Mouse (Mus musculus): ENCODE data around the gene Eqtn. TPM values are rescaled to one million over a fixed set of nuclear protein-coding genes. Genes with fewer than 3 reads are reported as not detected.

Gene Eqtn
- total RNA-seq (2012; rRNA removed), result 0.21 and 0.36 TPM in 2 replicates

DNA sequence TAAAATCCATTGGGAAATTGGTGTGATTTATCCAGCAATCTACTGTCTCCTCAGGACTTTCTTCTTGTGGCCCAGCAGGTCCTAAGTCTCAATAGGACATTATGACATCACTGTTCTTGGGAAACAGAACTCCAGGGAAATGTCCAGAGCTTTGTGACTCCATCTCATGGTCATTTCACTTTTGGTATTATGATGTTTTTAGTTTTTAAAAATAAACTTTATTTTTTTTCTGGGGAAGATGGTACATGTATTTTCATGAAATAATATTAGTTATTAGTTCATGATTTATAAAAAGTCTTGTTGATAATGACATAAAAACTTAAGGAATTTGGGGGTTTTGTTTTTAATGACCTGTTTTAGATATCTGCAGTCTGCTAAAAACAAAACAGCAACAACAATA lies at the start of gene Eqtn:
TSS of gene Eqtn (minus strand) at position 101 of the 400 bp plus-strand sequence.
- Histone ChIP-seq H3K27ac (ENCODE audit: insufficient read depth, low read depth, low read length, poor library complexity, severe bottlenecking) (no peak within 1 kb of the TSS), H3K36me3 (ENCODE audit: control insufficient read depth, insufficient read depth, low read length, poor library complexity, severe bottlenecking) (no peaks in the 10 kb centered on the region), H3K9ac (ENCODE audit: insufficient read depth, low read depth, low read length, poor library complexity, severe bottlenecking) (no peak within 1 kb of the TSS), H3K9me3 (ENCODE audit: control insufficient read depth, insufficient read depth, low read depth, low read length) (no peaks in the 10 kb centered on the region), H3K4me3 (ENCODE audit: insufficient read depth in 1 of 2, low read depth in 1 of 2, low read length in 2 of 2, poor library complexity in 1 of 2, severe bottlenecking in 1 of 2) (no peak within 1 kb of the TSS), H3K4me1 (ENCODE audit: control insufficient read depth in 2 of 2, insufficient read depth in 2 of 2, low read length in 2 of 2, poor library complexity in 1 of 2) (no peaks in the 10 kb centered on the region)
- in situ Hi-C loops (cut with MboI; ENCODE audit: low sequenced_read_pairs in 2 of 2, unreplicated experiment in 2 of 2), result no loop called here
- TF ChIP-seq ZC3H11A (IDR thresholded peaks at IDR 0.05; ENCODE audit: borderline replicate concordance, low read depth, low read length) (no peak), ZNF384 (IDR thresholded peaks at IDR 0.05; ENCODE audit: low read depth, low read length) (no peak), MAFK (IDR thresholded peaks at IDR 0.05; ENCODE audit: insufficient read depth, low read depth, low read length) (no peak), HCFC1 (IDR thresholded peaks at IDR 0.05; ENCODE audit: borderline replicate concordance, insufficient read depth, low read length) (no peak), CHD2 (IDR thresholded peaks at IDR 0.05; ENCODE audit: low read depth, low read length) (no peak)
- DNase-seq (ENCODE audit: low read depth, low spot score), result no peak

DNA sequence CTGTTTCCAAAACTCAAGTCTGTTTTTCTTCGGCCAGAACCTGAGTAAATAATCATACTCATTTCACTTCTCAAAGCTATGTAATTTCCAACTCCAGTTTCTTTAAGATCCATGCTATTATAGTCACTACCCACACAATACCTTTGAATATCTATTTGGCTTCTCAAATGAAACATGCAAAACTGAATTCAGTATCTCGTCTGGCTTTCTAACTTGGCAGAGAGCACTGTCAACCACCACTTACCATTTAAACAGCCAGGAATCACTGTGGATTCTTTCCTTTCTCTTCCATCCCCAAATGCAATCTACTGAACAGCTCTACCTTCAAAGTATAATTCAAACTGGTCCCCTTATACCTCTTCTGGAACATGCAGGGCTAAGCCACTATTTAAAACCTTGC lies 44.7 kb upstream of the Eqtn start:
- no peak for DNase-seq (ENCODE audit: low read depth, low spot score)
- Histone ChIP-seq H3K9me3 (ENCODE audit: control insufficient read depth, insufficient read depth, low read depth, low read length) (no peaks in the 10 kb centered on the region), H3K36me3 (ENCODE audit: control insufficient read depth, insufficient read depth, low read length, poor library complexity, severe bottlenecking) (peaks cover 4% of the 10 kb centered on the region), H3K27ac (ENCODE audit: insufficient read depth, low read depth, low read length, poor library complexity, severe bottlenecking) (no peak overlapping the region), H3K4me1 (ENCODE audit: control insufficient read depth in 2 of 2, insufficient read depth in 2 of 2, low read length in 2 of 2, poor library complexity in 1 of 2) (peaks cover 0 to 3% of the 10 kb centered on the region in 2 experiments; a peak in 2 of 4 replicates), H3K9ac (ENCODE audit: insufficient read depth, low read depth, low read length, poor library complexity, severe bottlenecking) (no peak overlapping the region), H3K4me3 (ENCODE audit: insufficient read depth in 1 of 2, low read depth in 1 of 2, low read length in 2 of 2, poor library complexity in 1 of 2, severe bottlenecking in 1 of 2) (no peak overlapping the region)
- no peak for TF ChIP-seq HCFC1 (IDR thresholded peaks at IDR 0.05; ENCODE audit: borderline replicate concordance, insufficient read depth, low read length)
- TF ChIP-seq MAFK (IDR thresholded peaks at IDR 0.05; ENCODE audit: insufficient read depth, low read depth, low read length), result no peak
- no peak for TF ChIP-seq CHD2 (IDR thresholded peaks at IDR 0.05; ENCODE audit: low read depth, low read length)
- TF ChIP-seq ZNF384 (IDR thresholded peaks at IDR 0.05; ENCODE audit: low read depth, low read length), result no peak
- TF ChIP-seq ZC3H11A (IDR thresholded peaks at IDR 0.05; ENCODE audit: borderline replicate concordance, low read depth, low read length), result no peak
- in situ Hi-C loops (cut with MboI; ENCODE audit: low sequenced_read_pairs in 2 of 2, unreplicated experiment in 2 of 2), result no loop called here

DNA sequence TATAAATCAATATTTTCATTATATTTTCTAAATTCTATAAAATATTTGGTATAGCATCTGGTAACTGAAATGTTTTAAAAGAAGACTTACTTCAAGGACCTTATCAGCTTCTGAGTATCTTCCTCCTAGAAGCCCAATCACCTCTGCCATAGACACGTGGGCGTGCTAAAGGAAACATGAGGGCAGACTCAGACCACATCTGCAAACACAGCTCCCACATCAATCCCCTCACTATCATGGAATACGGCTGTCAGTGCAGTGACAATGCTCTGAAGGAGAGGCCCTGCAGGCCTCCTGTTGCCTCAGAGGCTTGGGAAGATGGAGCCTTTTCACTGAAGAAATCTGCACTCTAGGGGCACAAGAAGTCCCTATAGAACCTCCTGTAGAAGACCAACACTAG lies 24.1 kb upstream of the Eqtn start:
- TF ChIP-seq CHD2 (IDR thresholded peaks at IDR 0.05; ENCODE audit: low read depth, low read length) (no peak), ZC3H11A (IDR thresholded peaks at IDR 0.05; ENCODE audit: borderline replicate concordance, low read depth, low read length) (no peak), MAFK (IDR thresholded peaks at IDR 0.05; ENCODE audit: insufficient read depth, low read depth, low read length) (no peak), ZNF384 (IDR thresholded peaks at IDR 0.05; ENCODE audit: low read depth, low read length) (no peak), HCFC1 (IDR thresholded peaks at IDR 0.05; ENCODE audit: borderline replicate concordance, insufficient read depth, low read length) (no peak)
- H3K36me3 ChIP-seq (ENCODE audit: control insufficient read depth, insufficient read depth, low read length, poor library complexity, severe bottlenecking), result peaks cover 13% of the 10 kb centered on the region
- no peak for DNase-seq (ENCODE audit: low read depth, low spot score)
- in situ Hi-C loops (cut with MboI; ENCODE audit: low sequenced_read_pairs in 2 of 2, unreplicated experiment in 2 of 2), result no loop called here
- no peak overlapping the region for H3K27ac ChIP-seq (ENCODE audit: insufficient read depth, low read depth, low read length, poor library complexity, severe bottlenecking)
- H3K4me3 ChIP-seq (ENCODE audit: insufficient read depth in 1 of 2, low read depth in 1 of 2, low read length in 2 of 2, poor library complexity in 1 of 2, severe bottlenecking in 1 of 2), result no peak overlapping the region
- no peak overlapping the region for H3K9ac ChIP-seq (ENCODE audit: insufficient read depth, low read depth, low read length, poor library complexity, severe bottlenecking)
- H3K9me3 ChIP-seq (ENCODE audit: control insufficient read depth, insufficient read depth, low read depth, low read length), result no peaks in the 10 kb centered on the region
- no peaks in the 10 kb centered on the region for H3K4me1 ChIP-seq (ENCODE audit: control insufficient read depth in 2 of 2, insufficient read depth in 2 of 2, low read length in 2 of 2, poor library complexity in 1 of 2)

DNA sequence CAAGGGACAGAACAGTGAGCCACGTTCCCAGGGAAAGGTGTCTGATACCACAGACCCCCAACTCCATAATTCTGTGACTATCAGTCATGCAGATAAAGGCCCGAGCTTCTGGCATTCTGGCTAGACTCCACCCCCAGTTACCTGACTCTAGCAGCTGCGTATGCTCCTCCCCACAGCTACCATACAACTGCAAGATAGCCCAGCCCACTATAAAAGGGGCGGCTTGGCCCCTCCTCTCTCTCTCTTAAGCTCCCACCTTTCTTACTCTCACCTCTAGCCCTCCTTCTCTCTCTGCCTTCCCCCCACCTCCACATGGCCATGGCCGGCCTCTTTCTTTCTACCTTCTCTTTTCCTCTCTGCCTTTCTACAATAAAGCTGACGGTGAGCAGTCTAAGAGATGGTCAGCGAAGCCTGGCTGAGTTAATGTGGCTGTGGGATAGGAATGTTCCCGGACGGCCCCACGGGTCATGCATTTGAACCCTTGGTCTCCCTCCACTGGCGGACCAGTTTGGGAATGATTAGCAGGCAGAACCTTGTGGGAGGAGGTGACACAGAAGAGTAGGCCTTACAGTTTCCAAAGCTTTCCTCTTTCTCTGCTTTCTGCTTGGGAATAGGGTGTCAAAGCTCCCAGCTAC lies 12.7 kb upstream of the Eqtn start:
- DNase-seq (ENCODE audit: low read depth, low spot score), result peak; percentile 48
- in situ Hi-C loops (cut with MboI; ENCODE audit: low sequenced_read_pairs in 2 of 2, unreplicated experiment in 2 of 2), result no loop called here
- Histone ChIP-seq H3K4me3 (ENCODE audit: insufficient read depth in 1 of 2, low read depth in 1 of 2, low read length in 2 of 2, poor library complexity in 1 of 2, severe bottlenecking in 1 of 2) (peak overlapping the region; percentile 55 to 61), H3K36me3 (ENCODE audit: control insufficient read depth, insufficient read depth, low read length, poor library complexity, severe bottlenecking) (peaks cover 4% of the 10 kb centered on the region), H3K4me1 (ENCODE audit: control insufficient read depth in 2 of 2, insufficient read depth in 2 of 2, low read length in 2 of 2, poor library complexity in 1 of 2) (peaks cover 0 to 2% of the 10 kb centered on the region in 2 experiments; a peak in 1 of 4 replicates), H3K9me3 (ENCODE audit: control insufficient read depth, insufficient read depth, low read depth, low read length) (no peaks in the 10 kb centered on the region), H3K9ac (ENCODE audit: insufficient read depth, low read depth, low read length, poor library complexity, severe bottlenecking) (peak overlapping the region; percentile 67), H3K27ac (ENCODE audit: insufficient read depth, low read depth, low read length, poor library complexity, severe bottlenecking) (peak overlapping the region; percentile 18; the same call in 1 of the 2 replicates)
- TF ChIP-seq HCFC1 (IDR thresholded peaks at IDR 0.05; ENCODE audit: borderline replicate concordance, insufficient read depth, low read length) (no peak), CHD2 (IDR thresholded peaks at IDR 0.05; ENCODE audit: low read depth, low read length) (no peak), MAFK (IDR thresholded peaks at IDR 0.05; ENCODE audit: insufficient read depth, low read depth, low read length) (no peak), ZC3H11A (IDR thresholded peaks at IDR 0.05; ENCODE audit: borderline replicate concordance, low read depth, low read length) (no peak), ZNF384 (IDR thresholded peaks at IDR 0.05; ENCODE audit: low read depth, low read length) (no peak)

All from ES-E14 (cell line).